Mouse (Mus musculus) brain, embryonic 14.5 days (tissue): ENCODE results near the gene Iqsec1.

Source experiments
- CTCF ChIP-seq: fragments of 200-500 bp; IDR thresholded peaks from 2 replicates; pipeline ENCODE4 v1.5.1; 2012; ENCODE audit warnings: inconsistent platforms, mild to moderate bottlenecking, moderate library complexity, borderline replicate concordance; ENCODE audit not compliant: insufficient read depth, insufficient read length; ENCODE audit errors: extremely low read depth
- POLR2A ChIP-seq: fragments of 200-500 bp; IDR thresholded peaks from 2 replicates; pipeline ENCODE4 v1.6.1; 2012; ENCODE audit warnings: mild to moderate bottlenecking, inconsistent platforms, borderline replicate concordance; ENCODE audit not compliant: poor library complexity, insufficient read depth, insufficient read length, severe bottlenecking; ENCODE audit errors: extremely low read depth

GRCm38 (mm10) chr6:90808544-90808943, 179.9 kb downstream of the Iqsec1 start:
- TF ChIP-seq POLR2A (no peak), CTCF (no peak)
